Mouse (Mus musculus) B cell, adult 2 months (primary cell): ENCODE data around the gene Pip4k2b.
"Not testable (repeated sequence)": the region's sequence is repeated elsewhere in the genome, so short reads cannot be mapped to it uniquely, and the experiment has no call there.

Source experiments
- DNase-seq, 2 experiments: peaks; one replicate each; pipeline ENCODE4 v3.0.0; 2022

The Pip4k2b gene

GRCm38 (mm10) chr11:97748496-97748895 lies 4.0 kb upstream of the Pip4k2b start:
- DNase-seq = no peak

- no peak for DNase-seq
Measured at GRCm38 (mm10) chr11:97747773-97748172, 3.3 kb upstream of the Pip4k2b start.

DNA sequence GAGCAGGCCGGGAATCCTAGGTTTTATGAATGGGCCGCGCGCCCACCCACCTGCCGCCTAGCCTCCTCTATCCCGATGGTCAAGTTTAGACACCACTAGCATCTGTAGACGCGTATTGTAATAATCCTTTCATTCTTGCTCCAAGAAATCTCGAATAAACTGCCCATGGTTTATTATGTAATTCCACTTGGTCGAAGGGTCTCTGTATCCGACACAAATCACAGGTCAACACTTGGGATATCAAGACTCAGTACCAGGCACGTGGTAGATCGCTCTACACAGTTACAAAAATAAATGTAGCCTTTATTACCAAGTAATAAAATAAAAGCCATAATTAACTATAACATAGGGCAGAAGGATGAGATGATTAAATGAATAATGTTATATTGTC lies 822 bp upstream of the Pip4k2b start:
- no peak for DNase-seq

DNA sequence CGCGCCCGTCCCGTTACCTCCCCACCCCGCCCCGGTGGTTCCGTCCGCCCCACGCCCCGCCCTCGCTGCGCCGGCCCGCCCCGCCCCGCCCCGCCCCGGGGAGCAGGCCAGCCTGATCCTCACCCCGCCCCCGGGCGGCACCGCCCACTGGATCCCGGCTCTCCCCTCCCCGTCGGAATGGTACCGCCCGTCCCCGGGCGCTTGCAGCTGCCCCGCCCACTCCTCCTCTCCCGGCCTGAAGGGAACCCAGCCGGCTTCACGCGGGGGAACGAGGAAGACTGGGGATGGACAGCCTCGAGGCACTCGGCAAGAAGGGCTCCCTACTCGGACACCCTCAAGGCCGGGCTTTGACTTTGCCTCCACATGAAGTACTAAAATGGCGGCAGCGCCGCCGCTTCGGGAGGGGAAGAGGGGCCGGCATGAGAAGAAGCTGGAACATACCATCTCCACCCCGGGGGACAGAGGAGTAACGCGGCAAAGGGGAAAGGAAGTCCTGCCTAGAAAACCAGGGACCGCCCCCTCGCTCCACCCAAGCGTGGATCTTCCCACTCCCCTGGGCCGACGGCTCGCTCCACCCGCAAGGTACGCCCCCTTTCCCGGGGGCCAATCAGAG lies 320 bp upstream of the Pip4k2b start:
- DNase-seq = peak; percentile 98

DNA sequence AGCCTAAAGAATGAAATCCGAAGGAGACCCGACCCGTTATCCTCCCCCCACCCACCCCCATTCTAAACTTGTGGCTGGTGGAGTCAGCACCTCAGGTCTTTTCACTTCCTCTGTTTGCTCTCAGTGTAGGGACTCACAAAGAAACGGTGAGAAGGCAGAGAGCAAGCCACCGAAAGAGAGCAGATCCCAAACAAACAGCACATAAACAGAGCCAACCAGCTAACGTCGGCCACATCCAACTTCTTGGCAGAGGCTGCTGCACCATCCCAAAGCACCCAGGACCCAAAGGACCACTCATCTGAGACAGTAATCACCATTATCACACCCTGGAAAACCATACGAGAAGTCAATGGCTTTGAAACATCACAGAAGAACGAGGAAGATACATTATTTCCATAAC lies 1.1 kb downstream of the Pip4k2b start:
- peak; percentile 15 to 34 for DNase-seq

DNA sequence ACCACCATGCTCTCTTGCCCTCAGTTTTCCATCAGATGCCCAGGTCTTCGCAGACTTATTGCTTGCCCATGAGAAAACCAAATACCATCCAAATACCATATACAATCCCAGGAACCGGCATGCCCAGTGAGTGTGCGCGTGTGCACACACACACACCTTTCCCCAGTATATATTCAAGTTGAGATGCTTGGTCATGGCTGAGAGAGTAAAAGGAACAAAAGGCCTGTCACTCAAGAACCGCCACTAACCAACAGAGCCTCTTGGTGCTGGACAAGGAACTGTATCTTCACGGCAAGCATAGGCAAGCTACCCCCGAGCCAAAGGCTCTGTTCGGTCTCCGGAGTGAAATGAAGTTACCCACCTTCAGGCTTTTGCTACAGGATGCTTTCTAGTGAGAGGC lies 1.9 kb downstream of the Pip4k2b start:
- peak; percentile 32 to 37 for DNase-seq

DNA sequence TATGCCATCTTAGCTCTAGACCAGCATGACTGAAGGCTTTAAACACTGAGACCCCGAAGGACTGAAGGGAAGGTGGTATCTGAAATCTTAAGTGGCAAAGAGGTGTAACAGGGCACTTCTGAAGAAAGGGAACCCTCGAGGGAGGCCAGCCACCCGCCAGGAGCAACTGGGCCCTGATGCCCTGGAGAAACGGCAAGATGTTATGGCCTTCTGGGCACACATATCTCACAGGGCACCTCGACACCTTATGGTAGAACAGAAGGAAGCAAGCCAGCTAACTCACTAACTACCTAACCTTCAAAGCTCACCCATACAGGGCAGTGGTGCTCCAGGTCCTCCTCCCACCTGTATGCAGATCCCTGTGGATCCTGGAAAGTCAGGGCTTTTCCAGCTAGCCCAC lies 2.3 kb downstream of the Pip4k2b start:
- DNase-seq = no peak

- DNase-seq = no peak
Measured at GRCm38 (mm10) chr11:97740190-97740589, 4.3 kb downstream of the Pip4k2b start.

DNA sequence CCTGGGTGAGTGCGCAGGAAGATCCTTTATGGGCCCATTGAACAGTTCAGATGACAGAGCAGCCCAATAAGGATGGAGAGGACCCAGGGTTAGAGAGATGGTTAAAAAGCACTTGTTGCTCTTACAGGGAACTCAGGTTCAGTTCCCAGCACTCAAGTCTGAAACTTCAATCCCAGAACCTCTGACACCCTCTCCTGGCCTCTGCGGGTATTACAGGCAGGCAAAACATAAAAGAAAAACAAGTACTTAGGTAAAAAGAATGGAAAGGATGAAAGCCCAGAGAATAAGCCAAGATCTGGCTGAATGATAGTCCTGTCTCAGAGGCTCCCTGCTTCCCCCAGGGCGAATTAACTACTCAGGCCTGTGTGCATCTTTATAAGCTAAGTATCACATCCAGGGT lies 5.3 kb downstream of the Pip4k2b start:
- DNase-seq = peak; percentile 43 to 51

DNA sequence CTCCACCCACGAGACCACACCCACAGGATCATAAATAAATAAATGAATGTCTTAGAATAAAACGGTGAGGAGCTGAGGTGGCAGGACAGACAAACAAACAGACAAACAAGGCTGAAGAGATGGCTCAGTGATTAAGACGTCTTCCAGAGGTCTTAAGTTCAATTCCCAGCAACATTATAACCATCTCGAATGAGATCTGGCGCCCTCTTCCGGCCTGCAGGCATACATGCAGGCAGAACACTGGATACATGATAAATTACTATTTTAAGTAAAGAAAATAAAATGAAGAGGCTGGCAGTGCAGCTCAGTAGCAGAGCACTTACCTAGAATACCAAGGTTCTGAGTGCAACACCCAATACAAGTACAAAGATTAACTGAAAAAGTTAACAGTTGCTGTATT lies 5.8 kb downstream of the Pip4k2b start:
- peak; percentile 40 to 50 for DNase-seq

GRCm38 (mm10) chr11:97737600-97737999 lies 6.9 kb downstream of the Pip4k2b start:
- no peak for DNase-seq

GRCm38 (mm10) chr11:97736645-97737044 lies 7.9 kb downstream of the Pip4k2b start:
- DNase-seq = no peak

DNA sequence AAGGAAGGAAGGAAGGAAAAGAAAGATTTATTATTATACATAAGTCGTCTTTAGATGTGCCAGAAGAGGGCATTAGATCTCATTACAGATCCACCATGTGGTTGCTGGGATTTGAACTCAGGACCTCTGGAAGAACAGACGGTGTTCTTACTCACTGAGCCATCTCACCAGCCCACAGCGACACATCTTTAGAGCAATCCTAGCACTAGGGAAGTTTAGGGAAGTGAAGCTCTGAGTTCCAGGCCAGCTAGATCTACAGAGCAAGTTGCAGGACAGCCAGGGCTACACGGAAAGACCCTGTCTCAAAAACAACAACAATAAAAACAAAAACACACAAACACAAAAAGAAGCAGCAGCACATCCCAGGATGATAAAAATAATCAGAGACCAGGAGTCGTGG lies 9.7 kb downstream of the Pip4k2b start:
- DNase-seq = not testable (repeated sequence)

DNA sequence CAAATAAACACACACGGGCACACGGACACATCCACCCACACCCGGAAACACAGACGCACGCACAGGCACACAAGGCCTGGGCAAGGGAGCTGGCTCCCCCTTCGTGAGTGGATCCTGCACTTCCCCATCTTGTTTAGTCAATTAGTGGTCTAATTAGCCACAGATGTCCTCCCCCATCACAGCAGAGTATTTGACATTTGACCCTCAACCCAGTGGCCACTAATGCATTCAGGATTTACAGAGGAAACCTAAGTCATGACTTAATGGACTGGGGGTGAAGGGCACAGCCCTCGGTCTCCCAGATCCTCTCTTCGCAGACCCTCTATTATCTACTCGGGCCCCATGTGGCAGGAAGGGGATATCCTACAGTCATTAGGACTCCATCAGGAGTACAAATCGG lies 10.8 kb downstream of the Pip4k2b start:
- no peak for DNase-seq

DNA sequence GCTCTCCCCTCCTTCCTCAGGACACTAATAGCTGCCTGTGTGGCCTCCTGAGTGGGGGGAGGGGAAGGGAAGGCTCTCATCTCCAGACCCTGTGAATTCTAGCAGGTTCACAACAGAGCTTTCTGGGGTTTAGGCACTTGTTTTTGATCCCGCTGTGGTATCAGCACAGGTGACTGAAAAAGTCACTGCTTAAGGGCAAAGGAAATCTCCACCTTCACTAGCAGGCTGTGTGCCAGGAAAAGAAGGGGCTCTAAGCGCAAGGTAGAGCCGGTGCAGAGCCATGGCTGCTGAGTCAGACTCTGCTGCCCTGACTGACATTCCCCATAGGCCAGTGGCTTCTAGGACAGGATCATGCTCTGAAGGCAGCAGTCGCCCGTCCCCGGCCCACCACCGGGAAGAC lies 15.8 kb downstream of the Pip4k2b start:
- no peak for DNase-seq

DNA sequence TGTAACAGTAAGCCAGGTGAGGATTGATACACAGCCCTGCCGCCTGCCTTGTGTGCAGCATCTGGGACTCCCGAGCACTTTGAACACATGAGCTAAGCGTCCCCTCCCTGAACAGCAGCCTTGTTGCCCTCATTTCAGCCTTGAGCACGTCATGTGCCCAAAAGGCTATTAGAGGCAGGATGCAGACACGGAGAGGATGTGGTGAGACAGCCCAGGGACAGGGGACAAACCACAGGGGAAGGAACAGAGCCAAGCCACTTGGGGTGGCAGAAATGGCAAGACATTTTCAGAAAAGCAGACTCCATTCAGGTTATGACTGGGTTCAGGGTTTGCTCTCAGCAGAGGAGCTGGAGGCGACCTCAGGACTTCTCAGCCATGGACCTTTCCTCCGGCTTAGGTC lies 16.2 kb downstream of the Pip4k2b start:
- DNase-seq = peak in 1 of 2 experiments; percentile 33

DNA sequence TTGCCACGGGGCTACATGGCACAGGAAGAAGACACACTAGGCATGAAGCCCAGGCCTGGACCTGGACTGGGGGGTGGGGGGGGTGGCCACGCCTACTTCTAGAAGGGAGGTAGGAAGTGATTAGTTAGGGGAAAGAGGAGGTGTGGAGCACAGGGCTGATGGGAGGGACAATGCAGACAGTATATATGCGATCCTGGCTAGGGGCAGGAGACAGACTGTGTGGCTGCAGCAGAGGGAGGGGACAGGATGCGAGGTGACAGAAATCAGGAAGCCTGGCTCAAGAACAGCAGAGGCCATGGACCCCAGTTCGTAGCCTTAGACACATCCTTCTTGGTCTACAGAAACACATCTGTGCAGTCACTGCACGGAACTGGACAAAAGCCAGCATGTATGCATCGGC lies 20.8 kb downstream of the Pip4k2b start:
- no peak for DNase-seq

GRCm38 (mm10) chr11:97721338-97721737 lies 23.2 kb downstream of the Pip4k2b start:
- no peak for DNase-seq

DNA sequence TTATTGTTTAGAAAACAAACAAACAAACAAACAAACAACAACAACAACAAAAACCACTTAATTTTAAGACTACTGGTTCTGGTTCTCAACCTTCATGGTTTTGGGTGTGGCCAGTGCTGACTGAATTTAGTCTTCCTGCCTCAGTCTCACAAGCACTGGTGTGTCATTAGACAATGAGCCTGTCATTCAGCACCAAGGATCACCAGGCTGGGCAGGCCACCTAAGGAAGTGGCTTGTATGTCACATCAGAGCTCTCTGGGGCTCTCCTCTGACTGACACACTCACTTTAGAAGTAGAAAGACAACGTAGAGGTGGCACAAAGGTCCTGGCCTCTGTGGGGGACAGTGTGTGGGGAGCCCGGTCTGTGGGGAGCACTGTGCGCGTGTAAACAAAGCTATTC lies 25.5 kb downstream of the Pip4k2b start:
- DNase-seq = peak; percentile 25 to 38

DNA sequence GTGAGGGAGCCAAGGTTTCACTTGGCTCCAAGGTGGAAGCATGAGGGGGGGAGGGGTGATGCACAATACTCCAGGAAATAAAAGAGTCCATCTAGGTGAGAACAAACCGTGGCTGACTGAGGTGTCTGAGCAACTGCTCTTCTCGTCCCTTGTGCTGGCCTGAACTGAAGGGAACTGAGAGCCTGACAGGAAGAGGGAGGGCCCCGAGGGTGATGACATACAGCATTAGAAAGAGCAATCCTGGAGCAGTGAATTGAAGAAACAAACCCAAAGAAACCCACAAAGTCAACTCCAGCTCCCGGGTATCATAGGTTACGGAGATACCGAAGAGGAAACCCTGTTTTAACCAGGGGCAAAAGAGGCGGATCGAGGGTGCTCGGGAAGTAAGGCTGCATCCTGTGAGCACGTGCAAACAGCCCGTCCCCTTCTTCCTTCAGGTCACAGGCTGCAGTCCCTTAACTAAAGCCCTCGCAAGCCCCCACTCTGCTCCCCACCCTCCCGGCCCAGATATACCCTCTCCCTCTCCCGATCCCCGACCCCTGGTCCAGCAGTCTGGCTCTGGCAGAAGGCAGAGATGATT lies 26.1 kb downstream of the Pip4k2b start:
- peak; percentile 63 to 71 for DNase-seq

- no peak for DNase-seq
Measured at GRCm38 (mm10) chr11:97717369-97718280, 26.9 kb downstream of the Pip4k2b start.

DNA sequence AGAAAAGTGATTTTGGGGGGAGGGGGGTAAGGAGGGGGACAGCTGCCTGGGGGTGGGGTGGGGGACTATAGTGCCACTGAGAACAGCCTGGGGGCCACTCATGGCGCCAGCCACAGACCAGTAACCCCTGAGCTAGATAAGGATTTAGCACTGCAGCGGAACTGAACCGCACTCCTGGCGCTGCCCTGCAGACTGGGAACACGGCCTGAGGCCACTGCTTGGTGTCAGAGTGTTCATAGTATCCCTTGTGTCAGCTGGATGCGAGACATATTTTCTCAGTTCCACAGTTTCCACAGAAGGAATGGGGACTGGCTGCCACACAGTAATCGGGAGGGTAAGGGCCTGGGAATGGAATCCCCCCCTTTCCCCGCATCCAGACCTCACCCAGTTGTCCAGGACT lies 28.5 kb downstream of the Pip4k2b start:
- DNase-seq = no peak

GRCm38 (mm10) chr11:97714784-97715760 lies 29.4 kb downstream of the Pip4k2b start:
- DNase-seq = no peak
